Mouse (Mus musculus) liver, postnatal 0 days (tissue): ENCODE data around the gene Gm6904. TPM values are rescaled to one million over a fixed set of nuclear protein-coding genes. Genes with fewer than 3 reads are reported as not detected.

Experiments used
- ATAC-seq: fragments of 200-750 bp; cut with Nextera tagmentation; 2 replicates; pipeline ENCODE4 v1.8.0; 2017; ENCODE audit warnings: mild to moderate bottlenecking, moderate library complexity
- DNase-seq: peaks from one replicate; pipeline ENCODE4 v3.0.0-alpha.2; 2016
- H3K27ac ChIP-seq: fragments of 300-500 bp; sonication (generic); 2 replicates; pipeline ENCODE4 v1.5.1; 2014; ENCODE audit warnings: antibody characterized with exemption, moderate library complexity, mild to moderate bottlenecking, low read depth
- H3K27me3 ChIP-seq: fragments of 300-500 bp; sonication (generic); 2 replicates; pipeline ENCODE4 v1.6.1; 2014; ENCODE audit warnings: low read length, control low read depth, mixed read lengths; ENCODE audit not compliant: insufficient read depth
- H3K36me3 ChIP-seq: fragments of 300-500 bp; sonication (generic); replicated peaks from 2 replicates; pipeline ENCODE4 v1.6.1; 2014; ENCODE audit warnings: mild to moderate bottlenecking, control low read depth, low read length, moderate library complexity, mixed read lengths; ENCODE audit not compliant: insufficient read depth
- H3K4me1 ChIP-seq: fragments of 300-500 bp; sonication (generic); 2 replicates; pipeline ENCODE4 v1.6.1; 2014; ENCODE audit warnings: antibody characterized with exemption, mild to moderate bottlenecking, control low read depth; ENCODE audit not compliant: insufficient read depth
- H3K4me2 ChIP-seq: fragments of 300-500 bp; sonication (generic); 2 replicates; pipeline ENCODE4 v1.6.1; 2014; ENCODE audit warnings: low read depth, mild to moderate bottlenecking, low read length, moderate library complexity, mixed read lengths
- H3K4me3 ChIP-seq: fragments of 300-500 bp; sonication (generic); 2 replicates; pipeline ENCODE4 v1.5.1; 2014; ENCODE audit warnings: low read depth, low read length
- H3K9ac ChIP-seq: fragments of 300-500 bp; sonication (generic); replicated peaks from 2 replicates; pipeline ENCODE4 v1.6.1; 2014; ENCODE audit warnings: mild to moderate bottlenecking, moderate library complexity
- H3K9me3 ChIP-seq: fragments of 300-500 bp; sonication (generic); 2 replicates; pipeline ENCODE4 v1.6.1; 2016; ENCODE audit warnings: mild to moderate bottlenecking, control low read depth, low read length, mixed read lengths
- CTCF ChIP-seq: sonication (generic); IDR thresholded peaks from 2 replicates; pipeline ENCODE4 v1.5.1; 2016; ENCODE audit warnings: antibody characterized with exemption, low read depth
- EP300 ChIP-seq: IDR thresholded peaks from 2 replicates; pipeline ENCODE4 v1.6.1; 2016; ENCODE audit warnings: antibody characterized with exemption, low read depth, mild to moderate bottlenecking
- WGBS: fragments of 180-500 bp; shearing (Covaris S2); extraction: QIAGEN DNeasy Blood & Tissue Kit; methylation state at CpG from one replicate; pipeline ENCODE4 v1.1.7; 2014; ENCODE audit not compliant: insufficient replicate concordance; 5-methylcytosine and 5-hydroxymethylcytosine counted together
- polyA plus RNA-seq: library from polyadenylated mRNA; unstranded; fragments of >200 nt; fragmentation: Nextera tagmentation; extraction: Ambion mirVana; gene quantifications from 2 replicates; pipeline ENCODE4 v1.2.1, GENCODE M21; 2015

The Gm6904 gene
- polyA plus RNA-seq, 1 experiment from 2014 or later: not detected

- Histone ChIP-seq H3K4me3 (no peak overlapping the region), H3K4me2 (no peak overlapping the region), H3K4me1 (no peaks in the 10 kb centered on the region), H3K9me3 (no peaks in the 10 kb centered on the region), H3K27me3 (no peaks in the 10 kb centered on the region), H3K27ac (no peak overlapping the region), H3K9ac (no peak overlapping the region), H3K36me3 (peaks cover 45% of the 10 kb centered on the region)
- WGBS: 48% methylated on average over 5 of the region's 5 CpGs
- peak; percentile 84 for ATAC-seq
- TF ChIP-seq CTCF (peak; percentile 68), EP300 (no peak)
- DNase-seq: peak; percentile 56
Observed at GRCm38 (mm10) chr14:59232003-59232402, 28.0 kb downstream of the Gm6904 start.

- ATAC-seq (no peak), DNase-seq (no peak)
- no peaks in the 10 kb centered on the region for H3K27me3 ChIP-seq
- H3K9ac ChIP-seq: no peak overlapping the region
- 84% methylated on average over 21 of the region's 21 CpGs for WGBS
- peaks cover 45% of the 10 kb centered on the region for H3K36me3 ChIP-seq
- H3K4me2 ChIP-seq: no peak overlapping the region
- no peak overlapping the region for H3K4me3 ChIP-seq
- TF ChIP-seq CTCF: no peak
- TF ChIP-seq EP300: no peak
- H3K4me1 ChIP-seq: no peaks in the 10 kb centered on the region
- H3K27ac ChIP-seq: no peak overlapping the region
- H3K9me3 ChIP-seq: no peaks in the 10 kb centered on the region
Observed at GRCm38 (mm10) chr14:59230331-59230966, 29.6 kb downstream of the Gm6904 start.

DNA sequence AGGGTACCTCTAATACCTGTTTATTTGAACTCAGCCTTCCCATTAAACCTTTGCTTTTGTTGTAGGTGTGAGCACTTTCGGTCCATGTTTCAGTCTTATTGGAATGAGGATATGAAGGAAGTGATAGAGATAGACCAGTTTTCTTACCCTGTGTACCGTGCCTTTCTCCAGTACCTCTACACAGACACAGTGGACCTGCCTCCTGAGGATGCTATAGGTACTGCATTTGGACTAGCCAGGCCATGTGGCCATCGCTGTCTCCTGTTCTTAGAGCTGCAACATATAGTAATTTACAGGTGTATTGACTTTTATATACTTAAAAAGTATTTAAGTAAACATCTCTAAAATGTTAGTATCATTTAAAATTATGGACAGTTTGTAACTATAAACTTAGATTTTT lies 30.2 kb downstream of the Gm6904 start:
- 84% methylated on average over 3 of the region's 3 CpGs for WGBS
- DNase-seq: no peak
- H3K4me2 ChIP-seq: no peak overlapping the region
- no peak overlapping the region for H3K9ac ChIP-seq
- H3K4me1 ChIP-seq: no peaks in the 10 kb centered on the region
- no peak overlapping the region for H3K27ac ChIP-seq
- no peaks in the 10 kb centered on the region for H3K9me3 ChIP-seq
- TF ChIP-seq EP300 (no peak), CTCF (peak; percentile 17; the same call in 1 of the 2 replicates)
- no peak for ATAC-seq
- no peaks in the 10 kb centered on the region for H3K27me3 ChIP-seq
- no peak overlapping the region for H3K4me3 ChIP-seq
- peaks cover 46% of the 10 kb centered on the region for H3K36me3 ChIP-seq

DNA sequence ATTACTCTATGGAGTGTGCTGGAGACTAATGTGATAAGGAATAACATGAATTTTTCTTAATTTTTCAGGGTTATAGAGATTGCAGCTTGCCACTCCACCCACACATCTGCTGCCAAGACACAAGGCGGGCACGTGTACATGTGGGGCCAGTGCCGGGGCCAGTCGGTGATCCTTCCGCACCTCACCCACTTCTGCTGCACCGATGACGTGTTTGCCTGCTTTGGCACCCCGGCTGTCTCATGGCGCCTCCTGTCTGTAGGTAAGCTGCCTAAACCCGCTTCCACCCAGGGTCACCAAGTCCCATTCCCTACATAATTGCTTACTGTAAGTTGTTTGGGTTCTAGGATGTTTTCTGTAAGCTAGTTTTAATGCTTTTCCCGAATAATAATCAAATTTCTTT lies 33.8 kb downstream of the Gm6904 start:
- DNase-seq: no peak
- no peak for ATAC-seq
- H3K4me2 ChIP-seq: no peak overlapping the region
- TF ChIP-seq CTCF: no peak
- H3K9me3 ChIP-seq: no peaks in the 10 kb centered on the region
- H3K4me3 ChIP-seq: no peak overlapping the region
- H3K27ac ChIP-seq: no peak overlapping the region
- no peak overlapping the region for H3K9ac ChIP-seq
- H3K36me3 ChIP-seq: peaks cover 26% of the 10 kb centered on the region
- no peaks in the 10 kb centered on the region for H3K4me1 ChIP-seq
- 85% methylated on average over 11 of the region's 11 CpGs for WGBS
- no peaks in the 10 kb centered on the region for H3K27me3 ChIP-seq

GRCm38 (mm10) chr14:59219241-59219640 lies 40.8 kb downstream of the Gm6904 start:
- WGBS: 77% methylated on average over 3 of the region's 3 CpGs
- H3K4me2 ChIP-seq: no peak overlapping the region
- TF ChIP-seq CTCF (no peak), EP300 (no peak)
- DNase-seq: no peak
- no peaks in the 10 kb centered on the region for H3K27me3 ChIP-seq
- H3K27ac ChIP-seq: no peak overlapping the region
- peaks cover 17% of the 10 kb centered on the region for H3K36me3 ChIP-seq
- no peak for ATAC-seq
- no peaks in the 10 kb centered on the region for H3K9me3 ChIP-seq
- 0 out of 2 replicates have a peak, but pooled peaks cover 5% of the 10 kb centered on the region for H3K4me1 ChIP-seq
- no peak overlapping the region for H3K4me3 ChIP-seq
- no peak overlapping the region for H3K9ac ChIP-seq

DNA sequence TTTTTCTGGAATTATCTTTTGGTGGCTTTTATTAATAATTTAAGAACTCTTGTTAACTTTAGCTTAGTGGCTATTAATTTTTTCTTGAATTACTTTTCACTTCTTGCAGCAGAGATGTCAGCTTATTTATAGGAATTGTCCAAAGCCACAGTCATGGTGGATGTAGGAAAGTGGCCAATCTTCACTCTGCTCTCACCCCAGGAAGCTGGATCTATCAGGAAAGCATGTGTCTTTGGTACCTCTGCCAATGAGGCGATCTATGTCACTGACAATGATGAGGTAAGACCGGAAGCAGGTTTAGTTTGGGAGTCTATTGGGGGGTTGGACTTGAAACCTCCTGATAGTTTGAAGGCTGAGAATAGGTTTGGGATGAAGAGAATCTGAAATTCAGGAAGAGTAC lies 50.2 kb downstream of the Gm6904 start:
- no peak overlapping the region for H3K27ac ChIP-seq
- no peaks in the 10 kb centered on the region for H3K27me3 ChIP-seq
- DNase-seq (no peak), ATAC-seq (no peak)
- TF ChIP-seq EP300: no peak
- TF ChIP-seq CTCF: no peak
- WGBS: 82% methylated on average over 2 of the region's 2 CpGs
- H3K36me3 ChIP-seq: peaks cover 5% of the 10 kb centered on the region; the same call in 1 of the 2 replicates
- no peaks in the 10 kb centered on the region for H3K9me3 ChIP-seq
- H3K4me1 ChIP-seq: peaks cover 13% of the 10 kb centered on the region; the same call in 1 of the 2 replicates
- H3K4me2 ChIP-seq: no peak overlapping the region
- H3K4me3 ChIP-seq: no peak overlapping the region
- H3K9ac ChIP-seq: no peak overlapping the region

- no peak overlapping the region for H3K9ac ChIP-seq
- no peak for DNase-seq
- peaks cover 5% of the 10 kb centered on the region; the same call in 1 of the 2 replicates for H3K36me3 ChIP-seq
- no peak overlapping the region for H3K4me2 ChIP-seq
- peaks cover 13% of the 10 kb centered on the region; the same call in 1 of the 2 replicates for H3K4me1 ChIP-seq
- H3K27ac ChIP-seq: no peak overlapping the region
- 82% methylated on average over 7 of the region's 7 CpGs for WGBS
- no peak for ATAC-seq
- no peaks in the 10 kb centered on the region for H3K27me3 ChIP-seq
- H3K9me3 ChIP-seq: no peaks in the 10 kb centered on the region
- no peak overlapping the region for H3K4me3 ChIP-seq
- TF ChIP-seq CTCF (no peak), EP300 (no peak)
Observed at GRCm38 (mm10) chr14:59209003-59209402, 51.0 kb downstream of the Gm6904 start.
